Mouse (Mus musculus) brain, adult 2 months (tissue): ENCODE measurements around the gene Ilkap.

ENCODE experiments used
- DNase-seq: peaks from one replicate; pipeline ENCODE4 v3.0.0; 2011; ENCODE audit warnings: low read depth, low spot score

Gene Ilkap

DNA sequence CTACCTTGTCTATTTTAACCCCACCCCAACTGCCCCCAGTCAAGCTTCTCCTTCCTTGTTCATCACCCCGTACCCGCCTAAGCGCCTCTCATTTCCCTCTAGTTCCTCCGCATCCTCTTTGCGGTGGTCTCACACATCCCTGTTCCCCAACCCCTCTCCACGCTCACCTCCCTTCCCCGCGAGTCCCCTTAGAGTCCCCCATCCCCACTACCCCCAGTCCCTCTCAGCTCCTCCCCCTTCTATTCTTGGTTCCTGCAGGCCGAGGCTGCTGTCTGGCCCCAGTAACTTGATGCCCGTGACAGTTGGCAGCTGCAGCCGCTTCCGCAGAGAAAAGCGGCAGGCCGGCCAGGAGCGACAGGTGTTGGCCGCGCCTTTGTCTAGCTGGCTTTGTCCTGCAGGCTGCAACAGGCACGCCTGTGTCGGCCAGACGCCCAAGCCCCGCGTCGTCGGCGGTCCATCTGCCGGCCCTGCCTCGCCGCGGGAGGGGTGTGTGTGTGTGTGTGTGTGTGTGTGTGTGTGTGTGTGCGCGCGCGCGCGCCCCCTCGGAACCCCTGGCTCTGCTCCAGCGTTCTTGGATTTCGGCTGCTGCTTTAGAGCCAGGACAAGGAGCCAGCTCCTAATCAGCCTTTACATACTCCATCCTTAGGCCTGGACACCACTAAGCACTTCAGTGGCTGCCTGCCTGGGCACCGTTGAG, 15.4 kb upstream of the Ilkap start, which contains the start of gene Hes6:
Hes6 (minus strand) TSS at position 141 of the 697 bp plus-strand sequence.
- DNase-seq = peak; percentile 90

DNA sequence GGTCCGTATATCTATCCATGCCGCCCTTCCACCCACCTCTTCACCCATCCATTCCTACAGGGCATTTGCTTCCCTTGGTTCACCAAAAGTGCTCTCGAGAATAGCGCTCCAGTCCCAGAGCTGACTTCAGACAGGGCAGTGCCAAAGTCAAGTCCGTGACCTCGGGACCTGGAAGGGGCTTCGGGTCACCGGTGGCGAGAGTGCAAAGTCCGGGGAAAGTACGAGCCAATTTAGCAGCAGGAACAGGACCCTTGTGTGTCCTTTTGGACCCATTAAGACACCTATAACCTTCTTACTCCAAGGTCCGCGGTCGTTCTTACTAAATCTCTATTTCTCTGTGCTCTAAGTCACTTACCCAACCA, 14.9 kb upstream of the Ilkap start:
- DNase-seq = no peak

DNA sequence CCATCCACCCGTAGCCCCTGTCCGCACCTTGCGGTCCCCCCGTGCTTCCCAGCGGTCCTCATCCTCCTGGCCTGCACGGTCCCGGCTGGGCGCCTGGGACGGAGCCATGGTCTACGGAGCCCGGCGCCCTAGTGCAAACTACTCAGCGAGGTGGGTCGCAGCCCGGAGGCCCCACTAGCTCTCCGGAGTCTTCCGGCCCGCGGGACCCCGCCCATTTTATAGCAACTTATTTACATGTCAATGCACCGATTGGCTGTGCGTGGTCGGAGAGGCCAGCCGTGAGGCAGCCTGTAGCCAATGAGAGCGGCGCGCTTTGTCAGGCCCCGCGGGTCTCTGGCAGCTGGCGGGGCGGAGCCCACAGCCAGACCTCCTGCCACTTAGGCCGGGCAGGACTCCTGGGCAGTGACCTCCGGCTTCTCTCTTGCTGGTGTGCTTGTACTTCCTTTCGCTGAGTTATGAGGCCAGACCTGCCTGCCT, 14.5 kb upstream of the Ilkap start:
- DNase-seq = peak; percentile 98

DNA sequence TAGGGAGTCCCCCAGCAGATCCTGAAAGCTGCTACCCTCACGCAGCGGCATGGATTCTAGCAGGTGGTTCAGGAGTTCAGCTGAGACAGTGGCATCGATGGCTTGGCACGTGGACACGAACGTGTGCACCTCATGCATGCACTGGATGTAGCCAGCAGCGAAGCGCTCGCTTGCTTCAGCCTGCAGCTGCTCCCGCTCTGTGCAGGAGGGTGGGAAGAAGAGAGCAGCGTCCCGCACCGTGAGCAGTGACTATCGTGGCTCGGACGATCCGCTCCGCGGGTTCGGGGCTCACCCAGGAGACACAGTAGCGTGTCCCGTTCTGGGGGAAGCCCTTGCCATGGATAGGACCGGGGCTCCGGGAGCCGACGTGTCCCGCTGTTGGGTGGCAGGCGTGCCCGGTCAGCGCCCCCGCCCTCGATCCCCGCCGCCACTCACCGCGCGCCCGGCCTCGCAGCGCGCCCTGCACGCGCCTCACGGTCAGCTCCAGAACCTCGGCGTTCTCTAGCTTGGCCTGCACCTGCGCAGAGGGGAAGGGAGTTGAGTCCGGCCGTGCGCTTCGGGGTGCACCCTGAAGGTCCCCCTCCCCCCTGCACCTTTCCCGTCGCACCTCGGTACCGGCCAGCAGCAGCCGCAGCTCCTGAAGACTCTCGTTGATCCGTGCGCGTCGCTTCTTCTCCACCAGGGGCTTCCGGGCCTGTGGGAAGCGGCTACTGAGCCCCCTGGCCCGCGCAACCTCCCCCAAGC, 13.8 kb upstream of the Ilkap start:
- DNase-seq = peak; percentile 42

DNA sequence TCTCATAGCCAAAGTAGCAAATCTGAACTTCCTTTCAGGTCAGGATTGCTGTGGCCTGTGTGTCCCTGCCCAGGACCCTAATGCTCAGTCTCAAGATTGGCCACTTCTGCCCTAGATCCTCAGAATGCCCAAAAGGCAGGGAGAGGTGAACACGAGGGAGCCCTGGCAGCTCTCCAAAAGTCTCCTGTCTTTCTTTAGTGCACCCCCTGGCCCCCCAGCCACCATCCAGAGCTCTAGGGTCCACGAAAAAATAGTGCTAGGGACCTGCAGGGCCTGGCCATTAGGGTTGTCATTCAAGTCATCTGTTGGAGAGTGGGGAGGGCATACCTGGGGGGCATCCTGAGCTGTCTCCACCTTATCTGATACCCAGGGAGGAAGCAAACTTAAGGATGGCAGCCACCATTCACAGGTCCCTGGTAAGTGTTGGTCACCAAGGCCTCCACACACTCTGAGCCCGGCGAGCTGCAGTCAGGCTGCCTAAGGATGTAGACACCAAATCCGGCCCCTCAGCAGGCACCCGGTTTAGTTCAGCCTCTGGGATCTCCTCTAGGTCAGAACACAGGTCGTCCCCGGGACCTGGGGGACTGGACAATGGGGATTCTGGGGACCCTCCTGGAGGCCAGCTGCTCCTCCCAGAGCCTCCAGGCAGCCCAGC, 13.1 kb upstream of the Ilkap start:
- no peak for DNase-seq

DNA sequence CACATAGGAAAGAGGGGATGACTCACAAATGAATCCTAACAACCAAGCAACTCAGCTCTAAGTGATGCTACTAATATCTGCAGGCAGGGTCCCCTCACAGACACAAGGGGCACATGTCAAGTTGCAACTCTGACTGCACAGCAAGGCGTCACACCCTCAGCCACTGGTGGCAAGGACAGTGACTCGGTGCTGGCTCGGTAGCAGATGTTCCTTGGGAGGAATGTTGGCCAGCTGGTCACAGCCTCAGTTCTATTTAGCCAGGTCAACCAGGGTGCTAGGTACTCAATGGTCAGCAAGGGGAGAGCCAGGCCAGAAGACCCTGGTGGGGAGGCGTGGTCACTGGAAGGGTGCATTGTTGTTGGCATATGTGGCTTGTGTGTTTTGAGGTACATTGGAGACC, 9.2 kb upstream of the Ilkap start:
- no peak for DNase-seq

DNA sequence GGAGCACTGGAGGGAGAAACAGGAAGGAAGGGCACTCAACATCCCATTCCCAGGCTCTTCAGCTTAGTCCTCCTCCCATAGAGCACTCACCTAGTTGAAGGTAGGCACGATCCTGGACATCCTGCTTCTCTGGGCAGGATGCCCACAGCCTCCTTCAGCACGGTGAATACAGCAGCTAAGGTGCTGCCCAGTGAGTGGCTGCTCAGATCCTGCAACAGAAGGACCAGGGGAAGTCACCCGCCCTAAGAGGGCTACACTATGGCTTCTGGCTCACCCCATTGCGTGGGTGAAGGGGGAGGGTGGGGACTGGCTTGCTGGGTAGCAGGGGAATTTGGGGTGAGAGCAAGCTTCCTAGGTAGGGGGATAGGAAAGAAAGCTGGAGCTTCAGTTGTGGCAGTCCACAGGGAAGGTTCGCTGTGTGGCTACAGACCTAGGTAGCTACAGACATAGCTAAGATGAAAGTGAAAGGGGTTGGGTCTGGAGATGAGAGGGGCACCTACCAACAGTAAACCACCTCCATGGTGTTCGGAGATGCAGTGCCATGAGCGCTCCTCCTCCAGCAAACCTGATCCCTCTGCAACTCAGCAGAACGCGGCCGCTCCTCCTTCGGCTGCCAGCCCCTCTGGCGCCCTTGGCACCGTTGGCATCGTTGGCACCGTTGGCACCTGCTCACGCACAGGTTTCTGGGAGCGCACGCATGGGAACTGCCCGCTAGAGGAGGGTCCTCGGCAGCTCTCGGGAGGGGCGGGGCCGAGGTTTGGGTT, 7.0 kb upstream of the Ilkap start:
- peak; percentile 79 for DNase-seq

DNA sequence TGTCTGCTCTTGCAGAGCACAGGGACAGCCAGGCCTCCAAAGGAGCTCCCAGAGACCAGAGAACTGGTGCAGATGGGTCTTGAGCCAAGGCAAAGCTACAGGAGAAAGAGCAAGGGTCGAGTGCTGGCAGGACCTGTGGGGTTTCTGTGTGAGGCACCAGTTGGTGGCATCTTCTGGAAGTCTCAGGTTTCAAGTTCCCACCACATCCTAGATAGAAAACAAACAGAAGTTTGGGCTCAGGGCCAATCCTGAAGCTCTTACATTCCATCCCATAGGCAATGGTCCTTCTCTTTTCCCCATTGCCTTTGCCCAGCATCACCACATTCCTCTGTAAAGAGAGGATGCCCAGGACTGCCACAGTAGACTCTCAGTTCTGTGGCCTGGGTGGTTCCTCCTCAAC, 6.4 kb upstream of the Ilkap start:
- no peak for DNase-seq

DNA sequence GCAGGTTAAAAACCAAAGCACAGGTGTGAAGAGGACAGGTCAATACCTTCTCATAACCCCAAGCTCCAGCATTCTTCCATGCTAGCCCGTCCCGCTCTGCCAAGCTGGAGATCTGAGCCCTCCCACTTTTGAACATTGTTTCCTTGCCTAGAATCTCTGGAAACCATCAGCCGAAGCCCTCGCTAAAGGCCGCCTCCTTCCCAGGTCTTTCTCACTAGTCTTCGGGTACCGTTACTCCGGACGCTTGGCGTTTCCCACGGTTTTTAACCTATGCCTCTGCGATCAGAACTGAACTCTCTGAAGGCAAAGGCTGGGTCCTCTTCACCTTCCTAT, 722 bp downstream of the Ilkap start:
- peak; percentile 26 for DNase-seq

DNA sequence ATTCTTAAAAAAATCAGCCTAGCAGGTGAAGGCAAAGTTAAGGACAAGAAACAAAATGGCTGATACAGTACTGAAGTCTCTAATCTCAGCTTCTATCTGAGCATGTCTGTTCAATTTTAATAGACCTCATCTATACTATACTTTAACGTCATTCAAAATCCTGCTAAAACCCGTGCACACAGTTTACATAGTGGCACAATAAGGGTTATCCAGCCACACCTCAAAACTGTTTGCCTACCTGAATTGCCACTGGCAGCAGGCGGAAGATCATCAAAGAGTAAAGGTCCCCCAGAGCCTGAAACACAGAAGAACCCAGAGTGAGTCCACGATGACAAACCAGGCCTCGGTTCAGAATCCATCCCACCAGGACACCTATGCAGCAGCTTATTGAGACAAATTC, 8.2 kb downstream of the Ilkap start:
- DNase-seq = no peak

DNA sequence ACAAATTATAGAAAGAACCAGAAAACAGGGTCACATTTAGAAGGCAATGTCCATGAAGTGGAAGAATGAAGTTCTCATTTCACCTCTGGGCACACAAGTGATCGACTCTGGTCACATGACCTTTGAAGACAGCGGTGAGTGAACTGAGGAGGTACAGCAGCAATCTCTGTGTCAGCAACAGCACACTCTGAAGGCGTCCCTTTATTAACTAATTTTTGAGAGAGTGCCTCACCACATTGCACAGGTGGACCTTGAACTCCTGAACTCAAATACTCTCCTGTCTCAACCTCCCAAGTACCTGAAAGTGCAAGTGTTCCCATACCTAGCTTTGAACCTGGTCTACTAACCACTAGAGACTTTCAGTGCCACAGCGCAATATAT, 17.5 kb downstream of the Ilkap start:
- no peak for DNase-seq

DNA sequence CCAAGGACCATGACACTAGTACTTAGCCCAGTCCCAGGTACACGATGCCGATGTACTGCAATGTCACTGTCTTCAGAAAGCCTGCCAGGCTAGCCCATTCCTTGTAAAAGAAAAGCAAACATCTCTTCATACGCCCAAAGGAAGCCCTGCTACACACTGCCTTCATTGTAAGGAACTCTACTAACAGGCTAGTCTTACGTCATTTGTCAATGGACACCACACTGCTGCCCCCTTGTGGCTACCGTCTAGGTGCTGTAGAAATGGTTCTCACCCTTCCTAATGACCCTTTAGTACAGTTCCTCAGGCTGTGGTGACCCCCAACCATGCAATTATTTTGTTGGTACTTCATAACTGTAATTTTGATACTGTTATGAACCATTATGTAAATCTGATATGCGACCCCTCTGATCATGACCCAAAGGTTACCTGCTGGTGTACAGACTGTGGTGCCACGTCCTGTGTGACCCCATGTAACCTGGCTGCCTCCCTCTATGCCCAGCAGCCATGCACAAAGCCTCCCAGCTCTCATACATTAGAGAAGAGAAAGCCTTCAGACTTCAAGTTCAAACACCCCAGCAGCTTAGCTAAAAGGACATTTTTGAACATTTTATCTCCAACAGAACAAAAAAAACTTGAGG, 18.0 kb downstream of the Ilkap start:
- peak; percentile 90 for DNase-seq

DNA sequence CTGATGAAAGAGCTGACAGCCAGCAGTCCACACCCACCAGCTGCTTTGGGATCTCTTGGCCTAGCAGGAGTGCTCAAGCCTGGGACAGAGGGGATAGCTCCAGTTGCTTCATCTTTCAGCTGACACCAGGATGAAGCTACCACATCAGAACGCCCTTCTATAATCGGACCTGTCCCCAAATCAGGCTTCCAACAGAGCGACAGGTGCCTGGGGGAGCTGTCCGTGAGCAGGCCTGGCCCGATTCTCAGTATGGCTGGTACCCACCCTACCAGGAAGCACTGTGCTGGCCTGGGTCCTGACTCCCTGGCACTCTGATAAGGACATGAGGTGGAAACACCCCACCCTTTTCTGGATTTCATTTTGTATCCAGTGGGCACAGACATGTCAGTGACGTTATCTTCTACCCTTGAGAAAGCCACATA, 25.2 kb downstream of the Ilkap start:
- no peak for DNase-seq

DNA sequence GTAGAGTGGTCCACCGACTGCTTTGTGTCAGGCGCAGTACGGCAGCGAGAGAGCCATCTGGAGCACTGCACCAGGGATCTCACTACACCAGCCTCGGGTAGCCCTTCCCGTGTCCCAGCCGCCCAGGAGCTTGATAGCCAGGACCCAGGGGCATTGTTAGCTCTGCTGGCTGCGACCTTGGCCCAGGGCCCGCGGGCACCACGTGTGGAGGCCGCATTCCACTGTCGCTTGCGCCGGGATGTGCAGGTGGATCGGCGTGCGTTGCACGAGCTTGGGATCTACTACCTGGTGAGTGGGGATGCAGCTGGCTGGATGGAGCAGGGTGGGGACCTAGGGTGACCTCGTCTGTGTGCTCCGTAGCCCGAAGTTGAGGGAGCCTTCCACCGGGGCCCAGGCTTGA, 28.6 kb downstream of the Ilkap start:
- DNase-seq = no peak

DNA sequence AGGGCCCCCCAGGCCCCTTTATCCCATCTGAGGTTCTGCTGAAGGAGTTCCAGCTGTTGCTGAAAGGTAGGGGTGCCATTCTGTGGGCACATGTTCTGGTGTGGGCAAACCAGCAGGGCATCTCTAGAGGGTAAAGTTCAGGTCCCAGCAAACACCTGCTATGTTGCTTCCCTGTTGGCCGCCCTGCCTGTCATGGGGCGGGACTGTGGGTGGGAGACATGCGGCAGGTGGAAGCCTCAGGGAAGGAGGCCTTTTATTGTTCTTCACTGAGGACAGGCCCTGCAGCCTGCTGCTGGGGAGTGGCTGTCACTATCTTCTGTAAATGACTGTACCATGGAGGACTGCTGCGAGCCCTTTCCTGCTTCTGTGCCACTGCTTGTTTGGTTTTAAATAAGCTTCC, 29.2 kb downstream of the Ilkap start:
- no peak for DNase-seq

DNA sequence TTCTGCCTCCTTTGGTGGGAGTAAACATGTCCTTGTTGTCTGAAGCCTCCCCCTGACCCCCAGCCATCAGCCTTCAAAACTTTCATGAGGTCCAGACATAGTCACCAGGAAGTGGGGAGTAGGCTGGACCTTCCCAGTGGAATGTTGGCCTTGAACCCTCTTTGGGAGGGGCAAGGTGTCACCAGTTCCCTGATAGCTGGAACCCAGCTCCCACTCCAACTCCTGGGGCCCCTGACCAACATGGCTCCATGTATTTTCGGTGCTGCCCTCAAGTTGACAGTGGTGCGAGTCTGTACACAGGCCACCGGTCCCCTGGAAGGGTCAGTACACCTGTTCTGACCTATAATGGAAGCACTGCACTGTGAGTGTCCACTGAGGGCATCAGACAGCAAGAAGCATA, 31.3 kb downstream of the Ilkap start:
- DNase-seq = no peak

DNA sequence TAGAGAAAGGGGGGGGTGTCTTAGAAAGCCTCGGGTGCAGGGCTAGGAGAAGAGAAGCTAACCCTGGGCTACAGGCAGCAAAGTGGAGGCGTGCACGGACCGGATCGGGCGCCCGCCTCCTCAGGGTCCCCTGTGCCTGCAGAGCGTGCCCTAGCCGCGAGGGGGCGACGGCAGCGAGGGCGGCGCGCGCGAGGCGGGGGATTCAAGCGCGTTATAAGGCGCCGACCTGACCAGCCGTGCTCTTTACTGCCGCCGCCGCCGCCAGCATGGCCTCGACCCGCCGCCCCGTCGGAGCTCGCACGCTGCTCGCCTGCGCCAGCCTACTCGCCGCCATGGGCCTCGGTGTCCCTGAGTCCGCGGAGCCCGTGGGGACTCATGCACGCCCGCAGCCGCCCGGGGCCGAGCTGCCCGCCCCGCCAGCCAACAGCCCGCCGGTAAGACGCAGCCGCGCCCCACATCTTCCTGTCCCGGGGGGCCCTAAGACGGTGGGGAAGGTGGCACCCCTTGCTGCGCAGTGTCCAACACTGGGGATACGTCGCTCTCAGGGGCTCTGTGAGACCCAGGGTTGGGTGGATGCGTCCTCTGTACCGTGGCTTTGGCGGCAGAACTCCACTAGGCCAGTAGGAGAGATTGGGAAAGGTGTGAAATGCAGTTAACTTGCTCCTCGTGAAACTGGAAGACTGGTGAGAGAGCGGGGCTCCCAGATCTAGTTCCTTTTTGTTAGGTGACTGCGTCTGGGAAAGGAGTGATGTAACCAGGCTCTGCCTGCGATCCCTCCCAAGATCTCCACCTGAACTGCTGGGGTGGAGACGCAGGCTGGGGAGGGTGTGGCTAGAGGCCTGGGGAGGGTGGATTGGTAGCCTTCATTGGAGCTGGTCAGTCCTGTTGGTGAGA, 32.2 kb downstream of the Ilkap start, which contains the start of gene Erfe:
Erfe (plus strand) TSS at position 216 of the 894 bp plus-strand sequence.
- peak; percentile 16 for DNase-seq

DNA sequence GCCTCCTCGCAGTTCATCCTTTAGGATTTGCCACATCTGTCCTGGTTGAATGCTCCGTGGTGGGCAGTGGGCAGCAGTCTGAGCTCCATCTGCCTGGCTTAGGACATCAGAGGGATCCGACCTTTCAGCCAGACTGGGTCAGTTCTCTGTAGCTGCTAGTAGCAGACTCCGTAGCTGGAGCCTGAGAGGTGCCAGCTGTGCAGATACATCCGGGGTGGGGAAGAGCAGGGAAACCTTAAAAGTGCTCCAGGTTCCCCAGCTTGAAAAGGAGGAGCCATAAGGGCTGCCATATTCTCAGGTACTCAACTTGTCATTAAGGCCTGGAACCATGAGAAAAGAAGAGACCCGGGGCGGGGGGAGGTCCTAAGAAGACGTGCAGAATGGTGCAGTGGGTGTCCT, 32.8 kb downstream of the Ilkap start:
- DNase-seq = no peak

DNA sequence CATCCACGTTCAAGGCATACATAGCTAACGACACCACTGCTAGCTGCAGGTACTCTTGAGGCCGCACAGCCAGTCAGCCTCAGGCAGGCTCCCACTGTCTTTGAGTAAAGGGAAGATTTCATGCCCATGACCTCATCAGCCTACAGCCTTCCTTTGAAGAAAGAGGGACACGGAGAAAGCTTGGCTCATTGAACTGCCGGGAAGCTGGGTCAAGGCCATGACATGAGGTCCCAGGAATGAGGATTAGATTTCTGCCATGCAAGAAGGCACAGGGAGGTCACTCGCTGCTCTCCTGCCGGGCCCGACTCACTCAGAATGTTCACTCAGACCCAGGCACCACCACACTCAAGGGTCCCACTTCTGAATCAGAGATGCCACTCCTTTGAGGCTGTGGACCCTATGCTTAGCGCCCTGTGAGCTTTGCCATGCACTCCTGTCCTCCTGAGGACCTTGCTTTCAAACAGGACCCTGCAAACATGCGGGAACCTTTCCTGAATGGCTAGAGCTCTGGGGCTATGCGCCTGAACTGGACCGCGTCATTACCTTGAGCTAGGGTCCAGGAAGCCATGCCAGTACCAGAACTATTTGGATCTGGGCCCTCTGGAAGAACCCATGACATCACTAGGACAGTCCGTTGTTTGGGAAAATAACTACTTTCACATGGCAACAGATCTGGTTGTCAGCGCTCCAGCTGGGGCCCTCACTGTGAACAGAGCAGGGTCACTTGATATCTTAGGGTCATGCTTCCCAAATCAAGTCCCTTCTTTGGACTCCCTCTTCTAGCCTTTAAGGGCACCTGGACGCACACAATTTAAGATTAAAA, 33.6 kb downstream of the Ilkap start:
- DNase-seq = no peak

DNA sequence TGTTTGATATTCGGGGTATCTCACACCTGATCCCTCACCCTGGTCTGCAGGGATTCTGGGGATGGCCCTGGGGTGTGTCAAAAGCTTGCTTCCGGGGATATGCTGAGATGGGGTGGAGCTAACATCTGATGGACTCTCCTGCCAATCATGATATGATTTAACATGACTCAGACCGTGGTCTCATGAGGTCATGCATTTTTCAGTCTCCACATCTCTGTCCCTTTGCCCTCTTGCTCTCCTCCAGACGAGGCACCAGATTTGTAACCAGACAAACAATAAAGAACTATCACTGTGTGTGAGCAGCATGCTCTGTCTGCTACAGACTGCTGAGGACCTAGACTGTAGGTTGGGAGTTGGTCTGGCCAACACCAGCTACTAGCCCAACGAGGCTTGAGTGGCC, 36.5 kb downstream of the Ilkap start:
- DNase-seq = no peak
